Mouse (Mus musculus) kidney, embryonic 14.5 days (tissue): Measurements from ENCODE around the gene M1ap. TPM values are rescaled to one million over a fixed set of nuclear protein-coding genes. Genes with fewer than 3 reads are reported as not detected.

Experiments
- ATAC-seq: fragments of 200-750 bp; cut with Nextera tagmentation; 2 replicates; pipeline ENCODE4 v1.8.0; 2017; ENCODE audit warnings: moderate number of reproducible peaks, mild to moderate bottlenecking, moderate TSS enrichment, moderate library complexity; ENCODE audit not compliant: low FRiP score, low TSS enrichment
- H3K27ac ChIP-seq: fragments of 300-500 bp; sonication (generic); 2 replicates; pipeline ENCODE4 v1.5.1; 2014; ENCODE audit warnings: low read depth, mild to moderate bottlenecking, low read length, moderate library complexity, mixed read lengths
- H3K27me3 ChIP-seq: fragments of 300-500 bp; sonication (generic); 2 replicates; pipeline ENCODE4 v1.6.1; 2014; ENCODE audit warnings: mild to moderate bottlenecking, low read length; ENCODE audit not compliant: control insufficient read depth, insufficient read depth
- H3K36me3 ChIP-seq: fragments of 300-500 bp; sonication (generic); 2 replicates; pipeline ENCODE4 v1.6.1; 2014; ENCODE audit warnings: low read length, mixed read lengths; ENCODE audit not compliant: control insufficient read depth, insufficient read depth
- H3K4me1 ChIP-seq: fragments of 300-500 bp; sonication (generic); 2 replicates; pipeline ENCODE4 v1.6.1; 2014; ENCODE audit warnings: low read length, mixed read lengths; ENCODE audit not compliant: control insufficient read depth, insufficient read depth
- H3K4me2 ChIP-seq: fragments of 300-500 bp; sonication (generic); replicated peaks from 2 replicates; pipeline ENCODE4 v1.6.1; 2014; ENCODE audit warnings: low read depth, mild to moderate bottlenecking, low read length
- H3K4me3 ChIP-seq: fragments of 300-500 bp; sonication (generic); 2 replicates; pipeline ENCODE4 v1.5.1; 2014; ENCODE audit warnings: mild to moderate bottlenecking, low read length
- H3K9ac ChIP-seq: fragments of 300-500 bp; sonication (generic); 2 replicates; pipeline ENCODE4 v1.6.1; 2014; ENCODE audit warnings: low read depth, mild to moderate bottlenecking, low read length, moderate library complexity
- H3K9me3 ChIP-seq: fragments of 300-500 bp; sonication (generic); 2 replicates; pipeline ENCODE4 v1.6.1; 2016; ENCODE audit warnings: low read length; ENCODE audit not compliant: control insufficient read depth
- WGBS: fragments of 180-500 bp; shearing (Covaris S2); extraction: QIAGEN DNeasy Blood & Tissue Kit; methylation state at CpG from one replicate; pipeline ENCODE4 v1.1.7; 2014; 5-methylcytosine and 5-hydroxymethylcytosine counted together
- polyA plus RNA-seq: library from polyadenylated mRNA; unstranded; fragments of >200 nt; fragmentation: Nextera tagmentation; extraction: Ambion mirVana; gene quantifications from 2 replicates; pipeline ENCODE4 v1.2.1, GENCODE M21; 2014

Gene M1ap
- polyA plus RNA-seq, 1 experiment from 2014 or later: 0.28 TPM

- H3K4me3 ChIP-seq: peak overlapping the region; percentile 58
- 0 out of 2 replicates have a peak overlapping the region, but pooled peaks have one; percentile 46 for H3K9ac ChIP-seq
- peak overlapping the region; percentile 90 for H3K4me2 ChIP-seq
- H3K9me3 ChIP-seq: no peaks in the 10 kb centered on the region
- peaks cover 10% of the 10 kb centered on the region; the same call in 1 of the 2 replicates for H3K4me1 ChIP-seq
- peaks cover 14% of the 10 kb centered on the region; the same call in 1 of the 2 replicates for H3K27me3 ChIP-seq
- 27% methylated on average over 18 of the region's 18 CpGs for WGBS
- peaks cover 4% of the 10 kb centered on the region; the same call in 1 of the 2 replicates for H3K36me3 ChIP-seq
- ATAC-seq: no peak
- H3K27ac ChIP-seq: no peak overlapping the region
Observed at GRCm38 (mm10) chr6:83031921-83032590, 85.4 kb downstream of the M1ap start.

DNA sequence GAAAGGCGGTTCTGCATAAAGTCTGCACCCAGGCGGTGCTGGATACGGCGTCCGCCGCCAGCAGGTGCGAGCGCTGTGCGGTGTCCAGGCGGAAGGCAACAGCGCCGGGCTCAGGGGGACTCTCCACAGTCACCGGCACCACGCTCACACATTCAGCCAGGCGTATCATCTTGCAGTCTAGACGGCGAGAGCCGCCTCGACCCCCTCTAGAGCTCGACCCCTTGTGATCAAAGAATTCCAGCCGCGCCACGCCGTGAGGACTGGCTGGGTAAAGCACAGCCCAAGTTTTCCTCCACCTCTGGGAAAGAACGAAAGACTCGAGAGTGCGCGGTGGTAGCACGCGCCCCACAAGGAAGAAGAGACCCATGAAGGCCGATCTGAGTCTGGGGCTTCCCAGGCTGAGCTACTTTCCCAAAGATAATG is 86.1 kb downstream of the M1ap start:
- peak overlapping the region; percentile 46 for H3K9ac ChIP-seq
- H3K4me3 ChIP-seq: peak overlapping the region; percentile 58
- H3K4me2 ChIP-seq: peak overlapping the region; percentile 90
- ATAC-seq: peak; percentile 63
- peaks cover 10% of the 10 kb centered on the region; the same call in 1 of the 2 replicates for H3K4me1 ChIP-seq
- H3K9me3 ChIP-seq: no peaks in the 10 kb centered on the region
- peaks cover 4% of the 10 kb centered on the region; the same call in 1 of the 2 replicates for H3K36me3 ChIP-seq
- peak overlapping the region; percentile 90; the same call in 1 of the 2 replicates for H3K27ac ChIP-seq
- H3K27me3 ChIP-seq: peaks cover 14% of the 10 kb centered on the region; the same call in 1 of the 2 replicates
- WGBS: under 1% methylated on average over 31 of the region's 31 CpGs

GRCm38 (mm10) chr6:83033249-83034185 is 86.8 kb downstream of the M1ap start, which contains the start of the genes Dok1 and Loxl3:
Dok1 (minus strand) TSS chr6:83033471.
Loxl3 (plus strand) TSS chr6:83034173.
- Histone ChIP-seq H3K9ac (peak within 1 kb of the TSS; percentile 46), H3K4me2 (peak within 1 kb of the TSS; percentile 90), H3K4me3 (peak within 1 kb of the TSS; percentile 58), H3K9me3 (no peaks in the 10 kb centered on the region), H3K4me1 (peaks cover 13% of the 10 kb centered on the region; the same call in 1 of the 2 replicates), H3K27me3 (peaks cover 14% of the 10 kb centered on the region; the same call in 1 of the 2 replicates), H3K36me3 (peaks cover 4% of the 10 kb centered on the region; the same call in 1 of the 2 replicates), H3K27ac (peak within 1 kb of the TSS; percentile 90)
- WGBS: under 1% methylated on average over 51 of the region's 51 CpGs
- peak; percentile 85 for ATAC-seq

DNA sequence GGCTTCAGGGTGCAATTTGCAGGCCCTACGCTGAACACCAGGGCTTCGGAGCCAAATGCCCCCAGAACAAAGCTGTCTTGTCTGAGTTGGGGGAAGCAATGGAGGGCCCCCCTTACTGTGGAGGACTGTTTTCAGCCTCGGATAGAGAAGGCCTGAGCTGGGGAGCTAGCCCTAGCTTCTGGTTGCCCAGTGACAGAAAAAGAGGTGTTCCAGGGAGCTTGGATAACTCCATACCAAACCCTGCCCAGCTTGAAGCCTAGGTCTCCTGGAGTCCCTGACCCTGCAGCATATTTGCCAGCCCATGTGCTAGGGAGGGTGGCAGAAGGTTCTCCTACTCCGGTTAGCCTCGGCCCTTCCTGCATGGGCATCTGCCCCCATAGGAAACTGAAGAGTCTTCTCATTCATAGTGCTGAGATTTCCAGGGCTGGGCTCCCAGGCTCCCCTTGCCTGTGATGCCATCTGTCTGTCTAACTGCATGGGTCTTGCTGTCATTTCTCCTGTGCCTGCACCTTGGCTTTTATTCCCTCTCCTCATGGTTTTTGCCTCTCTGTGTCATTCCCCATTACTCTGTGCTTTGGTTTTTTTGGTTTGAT is 87.9 kb downstream of the M1ap start:
- peak; percentile 6; the same call in 1 of the 2 replicates for ATAC-seq
- 25% methylated on average over 5 of the region's 5 CpGs for WGBS
- peak overlapping the region; percentile 58 for H3K4me3 ChIP-seq

GRCm38 (mm10) chr6:83037188-83037587 is 90.5 kb downstream of the M1ap start:
- Histone ChIP-seq H3K4me2 (no peak overlapping the region), H3K27me3 (no peaks in the 10 kb centered on the region), H3K36me3 (0 out of 2 replicates have a peak, but pooled peaks cover 4% of the 10 kb centered on the region), H3K27ac (no peak overlapping the region), H3K4me1 (peaks cover 15% of the 10 kb centered on the region; the same call in 1 of the 2 replicates), H3K9me3 (no peaks in the 10 kb centered on the region), H3K4me3 (no peak overlapping the region), H3K9ac (no peak overlapping the region)
- no peak for ATAC-seq
- WGBS: 90% methylated on average over 8 of the region's 8 CpGs

More for the DNA sequence above, 87.9 kb downstream of the M1ap start:
- Histone ChIP-seq H3K9me3 (no peaks in the 10 kb centered on the region), H3K9ac (peak overlapping the region; percentile 46), H3K4me1 (peaks cover 18% of the 10 kb centered on the region; the same call in 1 of the 2 replicates), H3K4me2 (peak overlapping the region; percentile 90), H3K36me3 (peaks cover 4% of the 10 kb centered on the region; the same call in 1 of the 2 replicates), H3K27me3 (peaks cover 14% of the 10 kb centered on the region; the same call in 1 of the 2 replicates), H3K27ac (peak overlapping the region; percentile 90)

DNA sequence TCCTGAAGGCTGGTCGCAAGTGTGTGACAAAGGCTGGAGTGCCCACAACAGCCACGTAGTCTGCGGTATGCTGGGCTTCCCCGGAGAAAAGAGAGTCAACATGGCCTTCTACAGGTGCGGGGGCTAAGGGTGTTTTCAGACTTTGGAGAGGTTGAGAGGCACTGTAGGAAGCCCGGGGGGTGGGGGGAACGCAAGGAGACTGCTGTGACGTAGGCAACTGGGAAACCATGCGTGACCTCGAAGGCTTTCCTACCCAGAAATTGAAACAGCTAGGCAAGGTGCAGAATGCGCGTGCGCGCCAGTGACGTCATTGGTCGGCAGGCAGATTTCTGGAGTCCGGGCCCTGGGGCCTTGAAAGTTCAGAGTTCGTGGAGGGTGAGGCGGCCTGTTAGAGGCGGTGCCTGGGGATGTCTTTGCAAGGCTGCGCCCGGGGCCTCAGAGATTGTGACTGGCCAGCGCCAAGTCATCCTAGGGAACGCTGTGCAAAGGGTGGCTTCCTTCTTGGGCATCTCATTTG is 91.9 kb downstream of the M1ap start:
- no peaks in the 10 kb centered on the region for H3K27me3 ChIP-seq
- H3K9ac ChIP-seq: no peak overlapping the region
- 9% methylated on average over 24 of the region's 24 CpGs for WGBS
- no peaks in the 10 kb centered on the region for H3K9me3 ChIP-seq
- H3K4me1 ChIP-seq: peaks cover 14% of the 10 kb centered on the region; the same call in 1 of the 2 replicates
- no peak overlapping the region for H3K27ac ChIP-seq
- H3K4me2 ChIP-seq: peak overlapping the region; percentile 42
- peak; percentile 59 for ATAC-seq
- peak overlapping the region; percentile 18; the same call in 1 of the 2 replicates for H3K4me3 ChIP-seq
- 0 out of 2 replicates have a peak, but pooled peaks cover 4% of the 10 kb centered on the region for H3K36me3 ChIP-seq

- Histone ChIP-seq H3K27ac (no peak overlapping the region), H3K4me2 (no peak overlapping the region), H3K4me3 (no peak overlapping the region), H3K9ac (no peak overlapping the region), H3K36me3 (0 out of 2 replicates have a peak, but pooled peaks cover 4% of the 10 kb centered on the region), H3K4me1 (peaks cover 9% of the 10 kb centered on the region; the same call in 1 of the 2 replicates), H3K9me3 (no peaks in the 10 kb centered on the region), H3K27me3 (no peaks in the 10 kb centered on the region)
- 80% methylated on average over 5 of the region's 5 CpGs for WGBS
- ATAC-seq: no peak
Observed at GRCm38 (mm10) chr6:83040601-83041000, 93.9 kb downstream of the M1ap start.

DNA sequence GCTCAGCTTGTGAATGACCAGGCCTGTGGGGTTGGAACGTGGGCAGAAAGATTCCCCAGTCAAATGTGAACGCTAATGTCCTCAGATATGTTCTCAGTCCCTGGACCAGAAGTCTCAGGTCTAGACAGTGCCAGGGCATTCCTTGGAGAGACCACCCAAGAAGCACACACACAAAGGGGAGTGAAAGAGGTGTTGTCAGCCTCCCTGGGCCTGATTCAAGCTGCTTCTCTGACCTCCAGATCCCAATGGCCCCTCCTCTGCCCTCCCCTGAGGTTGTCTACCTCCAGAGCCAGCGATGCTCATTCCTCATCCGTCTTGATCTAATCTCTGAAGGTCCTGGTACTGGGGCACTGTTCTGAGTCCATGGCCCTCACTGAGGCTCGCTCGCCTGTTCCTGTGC is 96.9 kb downstream of the M1ap start:
- 55% methylated on average over 6 of the region's 6 CpGs for WGBS
- Histone ChIP-seq H3K27me3 (no peaks in the 10 kb centered on the region), H3K27ac (no peak overlapping the region), H3K4me1 (peaks cover 5% of the 10 kb centered on the region; the same call in 1 of the 2 replicates), H3K4me2 (no peak overlapping the region), H3K9ac (no peak overlapping the region), H3K36me3 (0 out of 2 replicates have a peak, but pooled peaks cover 4% of the 10 kb centered on the region), H3K4me3 (no peak overlapping the region), H3K9me3 (no peaks in the 10 kb centered on the region)
- ATAC-seq: no peak
